Comparison of ENCODE assay signal across 7 mouse cellular contexts in the genomic region with DNA sequence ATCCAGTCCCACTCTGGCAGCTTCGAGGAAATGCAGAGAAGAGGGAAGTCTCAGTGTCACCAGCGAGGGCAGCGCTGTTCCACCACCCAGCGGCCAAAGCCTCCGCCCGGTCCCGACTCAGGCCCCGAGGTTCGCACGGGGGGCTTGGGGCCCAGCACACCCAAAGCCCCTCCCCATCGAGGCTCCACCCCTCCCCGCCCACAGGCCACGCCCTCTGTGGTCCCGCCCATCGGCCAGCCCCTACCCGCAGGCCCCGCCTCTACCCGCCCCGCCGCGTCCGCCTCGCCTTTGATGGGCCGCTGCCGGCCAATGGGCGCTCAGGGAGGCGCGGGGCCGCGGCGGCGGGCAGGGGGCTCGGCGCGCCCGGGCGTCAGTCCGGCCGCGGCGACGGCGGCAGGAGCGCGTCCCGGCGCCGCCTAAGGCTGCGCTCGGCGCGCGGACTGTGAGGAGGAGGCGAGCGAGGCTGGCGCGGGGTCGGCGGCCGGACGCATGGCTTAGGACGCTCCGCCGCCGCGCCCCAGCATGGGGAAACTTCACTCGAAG. TPM values are rescaled to one million over a fixed set of nuclear protein-coding genes. Genes with fewer than 3 reads are reported as not detected.
DNase-seq lines count a peak whose midpoint lies in the region; ATAC-seq and TF ChIP-seq lines count a peak whose summit lies in the region.

A gene (plus strand): TSS at position 370 of the 543 bp plus-strand sequence.

- no peaks in the 10 kb centered on the region for H3K9me3 ChIP-seq in embryonic facial prominence, embryonic 12.5 days
- no peaks in the 10 kb centered on the region for H3K9me3 ChIP-seq in limb, embryonic 14.5 days (ENCODE audit: control insufficient read depth, low read length)
- no peaks in the 10 kb centered on the region for H3K9me3 ChIP-seq in midbrain, embryonic 16.5 days (replicated peaks; ENCODE audit: control insufficient read depth, low read length, poor library complexity, severe bottlenecking)

- 1% methylated on average over 63 of the region's 67 CpGs for WGBS in bone marrow, adult 2 months
- WGBS in embryonic facial prominence, embryonic 12.5 days, result under 1% methylated on average over 42 of the region's 67 CpGs
- 2% methylated on average over 38 of the region's 67 CpGs for WGBS in limb, embryonic 14.5 days
- under 1% methylated on average over 58 of the region's 67 CpGs for WGBS in midbrain, embryonic 16.5 days

- peaks cover 3% of the 10 kb centered on the region; the same call in 1 of the 2 replicates for H3K27me3 ChIP-seq in embryonic facial prominence, embryonic 12.5 days
- no peaks in the 10 kb centered on the region for H3K27me3 ChIP-seq in limb, embryonic 14.5 days (ENCODE audit: control insufficient read depth, insufficient read depth, low read length)
- H3K27me3 ChIP-seq in midbrain, embryonic 16.5 days (ENCODE audit: control insufficient read depth, insufficient read depth, low read depth, low read length), result no peaks in the 10 kb centered on the region

- peak within 1 kb of the TSS; percentile 16 for H3K4me3 ChIP-seq in bone marrow, adult 2 months (replicated peaks; ENCODE audit: control insufficient read depth, low read depth, low read length)
- H3K4me3 ChIP-seq in embryonic facial prominence, embryonic 12.5 days, result peak within 1 kb of the TSS; percentile 85
- H3K4me3 ChIP-seq in limb, embryonic 14.5 days (replicated peaks; ENCODE audit: low read length), result peak within 1 kb of the TSS; percentile 87
- H3K4me3 ChIP-seq in midbrain, embryonic 16.5 days (ENCODE audit: low read depth, low read length), result peak within 1 kb of the TSS; percentile 65

- peak; percentile 53 for DNase-seq in heart, adult 8-10 months (ENCODE audit: low spot score)
- peak; percentile 52 for DNase-seq in kidney, adult 9 months
- DNase-seq in limb, embryonic 14.5 days (ENCODE audit: low spot score), result peak; percentile 87
- peak; percentile 72 to 85 for DNase-seq in spleen, postnatal 4 days (ENCODE audit: low spot score in 2 of 2)

- H3K9ac ChIP-seq in embryonic facial prominence, embryonic 12.5 days, result peak within 1 kb of the TSS; percentile 94
- peak within 1 kb of the TSS; percentile 81 for H3K9ac ChIP-seq in limb, embryonic 14.5 days (ENCODE audit: low read depth, low read length, severe bottlenecking)
- peak within 1 kb of the TSS; percentile 73 for H3K9ac ChIP-seq in midbrain, embryonic 16.5 days (ENCODE audit: low read depth, low read length)

- peak; percentile 61 for ATAC-seq in embryonic facial prominence, embryonic 12.5 days (ENCODE audit: insufficient number of reproducible peaks, insufficient read depth, low FRiP score, low TSS enrichment)
- peak; percentile 92 for ATAC-seq in limb, embryonic 14.5 days (ENCODE audit: low FRiP score, low read depth)
- ATAC-seq in midbrain, embryonic 16.5 days, result peak; percentile 88

- H3K27ac ChIP-seq in bone marrow, adult 2 months (ENCODE audit: control insufficient read depth, insufficient read depth, low read depth, low read length, poor library complexity), result no peak within 1 kb of the TSS; the same call in 1 of the 2 replicates
- H3K27ac ChIP-seq in embryonic facial prominence, embryonic 12.5 days, result peak within 1 kb of the TSS; percentile 83
- H3K27ac ChIP-seq in limb, embryonic 14.5 days (replicated peaks; ENCODE audit: low read depth, low read length), result peak within 1 kb of the TSS; percentile 75
- peak within 1 kb of the TSS; percentile 45; the same call in 1 of the 2 replicates for H3K27ac ChIP-seq in midbrain, embryonic 16.5 days (ENCODE audit: low read length)

- TF ChIP-seq POLR2A in bone marrow, adult 2 months (IDR thresholded peaks at IDR 0.05; ENCODE audit: borderline replicate concordance, control insufficient read depth, low read depth, low read length), result no peak
- peak; percentile 81; the same call in 1 of the 2 replicates for TF ChIP-seq POLR2A in limb, embryonic 14.5 days (IDR thresholded peaks at IDR 0.05; ENCODE audit: borderline replicate concordance, extremely low read depth, insufficient read depth, insufficient read length)

- TF ChIP-seq CTCF in bone marrow, adult 2 months (IDR thresholded peaks at IDR 0.05; ENCODE audit: control insufficient read depth, insufficient read depth, low read length), result no peak

- no peaks in the 10 kb centered on the region; the same call in 1 of the 2 replicates for H3K4me1 ChIP-seq in bone marrow, adult 2 months (ENCODE audit: control insufficient read depth, insufficient read depth, low read length)
- peaks cover 44% of the 10 kb centered on the region for H3K4me1 ChIP-seq in embryonic facial prominence, embryonic 12.5 days
- peaks cover 43% of the 10 kb centered on the region for H3K4me1 ChIP-seq in limb, embryonic 14.5 days (ENCODE audit: control insufficient read depth, insufficient read depth, low read length)
- H3K4me1 ChIP-seq in midbrain, embryonic 16.5 days (ENCODE audit: control insufficient read depth, insufficient read depth, low read length), result peaks cover 31% of the 10 kb centered on the region

- H3K36me3 ChIP-seq in embryonic facial prominence, embryonic 12.5 days, result no peaks in the 10 kb centered on the region
- no peaks in the 10 kb centered on the region for H3K36me3 ChIP-seq in limb, embryonic 14.5 days (ENCODE audit: control insufficient read depth, insufficient read depth, low read length)
- no peaks in the 10 kb centered on the region for H3K36me3 ChIP-seq in midbrain, embryonic 16.5 days (ENCODE audit: control insufficient read depth, insufficient read depth, low read length)

- peak within 1 kb of the TSS; percentile 92 for H3K4me2 ChIP-seq in embryonic facial prominence, embryonic 12.5 days (replicated peaks)
- peak within 1 kb of the TSS; percentile 70 for H3K4me2 ChIP-seq in limb, embryonic 14.5 days (replicated peaks; ENCODE audit: low read depth, low read length, severe bottlenecking)
- H3K4me2 ChIP-seq in midbrain, embryonic 16.5 days (ENCODE audit: low read length), result peak within 1 kb of the TSS; percentile 95

RNA-seq across cellular contexts. Expression of the gene that starts here (rescaled TPM):
- polyA plus RNA-seq in bone marrow, adult 2 months (2011; ENCODE audit: insufficient read depth, insufficient read length, low replicate concordance, missing spikeins), result not detected in 2 replicates
- polyA plus RNA-seq in embryonic facial prominence, embryonic 12.5 days (2016; fragmentation: Nextera tagmentation; extraction: Ambion mirVana), result 82.5 and 89.0 TPM in 2 replicates
- total RNA-seq in heart, adult 8-10 months (2022), result 1 to 10 TPM; 1.8 to 2.3 (median 2.0) TPM
- 48.6 and 61.4 TPM in 2 replicates for polyA plus RNA-seq in limb, embryonic 14.5 days (2012; rRNA removed)
- 53.9 and 66.4 TPM in 2 replicates for polyA plus RNA-seq in limb, embryonic 14.5 days (2014; fragmentation: Nextera tagmentation; extraction: Ambion mirVana)
- polyA plus RNA-seq in midbrain, embryonic 16.5 days (2015; fragmentation: Nextera tagmentation; extraction: Ambion mirVana), result 53.9 and 66.7 TPM in 2 replicates

Comparison
In these comparisons a context has a peak if more than half of its experiments do, and no peak if none do; other contexts are left out.
1. RNA of the gene that starts here (polyA plus RNA-seq): 82.5 to 89.0 TPM in embryonic facial prominence, embryonic 12.5 days, 53.9 to 66.7 TPM in midbrain, embryonic 16.5 days and 48.6 to 66.4 TPM in limb, embryonic 14.5 days; not detected in bone marrow, adult 2 months; every median in the first group is over 10 times any median in the second.
2. H3K4me3 ChIP-seq: peak in every context shown above with its lines; median percentile 87 in limb, embryonic 14.5 days; 85 in embryonic facial prominence, embryonic 12.5 days; 65 in midbrain, embryonic 16.5 days; 16 in bone marrow, adult 2 months.
3. Peak in every context shown above with its lines, with median percentiles within 50 percentile points of each other: ATAC-seq, H3K4me2 ChIP-seq, H3K9ac ChIP-seq and DNase-seq.